Mouse (Mus musculus) megakaryocyte, adult 5-6 weeks (primary cell): ENCODE results near the gene Med23. TPM values are rescaled to one million over a fixed set of nuclear protein-coding genes. Genes with fewer than 3 reads are reported as not detected.

Experiments used
- ATAC-seq: 2 replicates; pipeline ENCODE4 v1.8.0; 2016; ENCODE audit warnings: mild to moderate bottlenecking, inconsistent platforms; ENCODE audit not compliant: poor library complexity, severe bottlenecking
- total RNA-seq, 2 experiments: library from RNA; stranded (forward) in 1 of 2; stranded (reverse) in 1 of 2; fragments of 153-499, 151-499 nt in 1 of 2; fragments of 221-1000, 200-1000 nt in 1 of 2; gene quantifications; 2 replicates each; pipeline versions ENCODE4 v1.2.3 to v1.2.4; 2015 to 2017

The Med23 gene
- total RNA-seq (2015) (11.6 and 12.1 TPM in 2 replicates), total RNA-seq (2017) (24.2 and 24.8 TPM in 2 replicates)

- ATAC-seq = peak; percentile 99
Measured at GRCm38 (mm10) chr10:24869760-24870290, at the start of gene Med23. Gene Med23 (plus strand): TSS chr10:24869986.

DNA sequence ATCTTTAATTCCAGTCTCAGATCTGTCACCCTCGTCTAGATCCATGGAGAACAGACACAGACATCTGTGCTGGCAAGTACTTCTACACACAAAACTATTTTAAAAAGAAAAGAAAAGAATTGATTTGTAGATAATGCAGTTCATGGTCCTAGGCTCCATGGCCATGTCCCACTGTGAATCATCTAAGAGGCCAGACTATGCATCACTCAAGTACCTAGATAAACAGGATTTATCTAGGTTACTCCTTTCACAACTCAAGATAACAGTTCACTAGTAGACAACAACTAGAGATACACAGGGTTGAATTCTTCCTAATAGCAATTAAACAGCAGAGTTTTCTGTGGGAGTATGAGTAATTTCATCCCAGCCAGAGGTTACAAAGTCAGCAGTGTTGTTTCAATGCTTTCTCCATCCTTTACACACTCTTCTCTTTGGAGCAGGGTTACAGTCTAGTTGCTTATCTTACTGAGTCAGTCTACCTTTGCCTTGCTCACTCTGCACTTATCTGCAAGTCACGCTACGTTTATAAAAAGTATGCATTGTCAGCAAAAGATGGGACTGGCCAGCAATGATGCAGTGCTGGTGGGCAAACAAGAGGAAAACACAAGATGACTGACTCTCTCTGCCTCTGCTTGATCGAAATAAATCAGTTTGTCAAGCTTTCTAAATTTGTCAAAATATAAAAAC is 47.7 kb upstream of the Med23 start:
- no peak for ATAC-seq

- ATAC-seq = no peak
Measured at GRCm38 (mm10) chr10:24822842-24823241, 46.9 kb upstream of the Med23 start.

DNA sequence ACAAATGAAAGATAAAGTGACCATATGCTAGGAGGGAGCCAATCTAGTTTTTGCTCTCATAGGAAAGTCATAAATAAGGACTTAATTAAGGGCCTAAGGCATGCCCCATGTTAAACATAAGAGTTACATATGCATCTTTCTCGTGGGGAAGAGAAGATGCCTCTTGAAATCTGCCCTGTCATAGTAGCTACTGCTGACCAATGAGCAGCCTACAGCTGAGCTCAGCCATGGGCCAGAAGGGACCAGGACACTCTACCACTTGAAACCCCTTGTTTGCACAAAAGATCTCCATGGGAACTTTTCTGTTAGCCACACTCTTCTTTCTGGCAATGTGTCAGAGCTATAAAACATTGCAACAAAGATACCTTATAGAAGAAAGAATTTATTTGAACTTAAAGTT is 46.5 kb upstream of the Med23 start:
- no peak for ATAC-seq

- peak; percentile 92 for ATAC-seq
Measured at GRCm38 (mm10) chr10:24823697-24824535, 45.9 kb upstream of the Med23 start.

GRCm38 (mm10) chr10:24824621-24825020 is 45.2 kb upstream of the Med23 start:
- ATAC-seq = no peak

GRCm38 (mm10) chr10:24825456-24826081 is 44.2 kb upstream of the Med23 start:
- no peak for ATAC-seq

DNA sequence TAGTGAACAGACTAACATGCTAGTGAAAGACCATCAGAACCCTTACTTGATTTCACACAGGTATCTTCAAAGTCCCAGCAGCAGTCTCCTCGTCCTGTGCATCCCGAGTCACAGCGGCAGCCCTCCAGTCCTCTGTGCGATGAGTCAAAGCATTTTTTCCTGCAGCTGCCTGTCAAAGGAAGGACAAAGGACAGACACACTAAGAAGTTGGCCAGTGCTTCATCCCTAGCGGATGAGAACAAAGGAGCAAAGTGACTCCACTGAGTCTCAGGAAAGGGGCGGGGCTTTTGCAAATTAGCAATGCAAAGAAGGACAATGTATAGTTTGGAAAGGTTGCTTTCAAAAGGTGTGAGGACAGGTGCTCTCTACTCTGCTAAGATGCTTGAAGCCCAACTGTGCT is 43.7 kb upstream of the Med23 start:
- no peak for ATAC-seq

DNA sequence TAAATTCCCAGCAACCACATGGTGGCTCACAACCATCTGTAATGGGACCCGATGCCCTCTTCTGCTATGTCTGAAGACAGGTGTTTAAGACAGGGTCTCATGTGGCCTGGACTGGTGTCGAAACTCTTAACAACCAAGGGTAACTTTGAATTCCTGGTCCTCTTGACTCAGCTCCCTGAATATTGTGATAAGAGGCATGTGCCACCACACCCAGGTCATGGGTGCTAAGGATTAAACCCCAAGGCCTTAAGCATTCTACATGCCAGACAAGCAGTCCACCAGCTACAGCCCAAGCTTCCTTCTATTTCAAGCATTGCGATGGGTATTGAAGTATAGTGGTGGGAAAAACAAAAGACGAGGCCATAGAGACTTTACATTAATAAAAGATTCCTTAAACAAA is 41.6 kb upstream of the Med23 start:
- no peak for ATAC-seq

DNA sequence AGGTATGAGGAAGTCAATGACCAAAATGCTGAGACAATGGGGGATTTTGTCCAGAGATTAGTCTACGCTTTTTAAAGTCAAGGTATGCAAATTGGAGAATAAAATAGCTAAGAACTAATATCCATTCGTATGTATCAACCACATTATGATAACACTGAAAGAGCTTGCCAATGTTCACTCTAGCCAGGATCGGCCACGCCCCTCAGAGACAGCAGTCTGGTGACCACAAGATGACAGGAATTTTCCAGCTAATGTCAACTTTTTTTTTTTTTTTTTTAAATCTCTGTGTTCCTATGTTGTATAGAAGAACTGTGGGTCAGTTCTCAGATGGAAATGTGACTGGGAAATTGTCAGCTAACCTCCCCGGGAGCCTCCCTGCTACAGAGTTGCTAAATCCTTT is 39.3 kb upstream of the Med23 start:
- ATAC-seq = no peak

DNA sequence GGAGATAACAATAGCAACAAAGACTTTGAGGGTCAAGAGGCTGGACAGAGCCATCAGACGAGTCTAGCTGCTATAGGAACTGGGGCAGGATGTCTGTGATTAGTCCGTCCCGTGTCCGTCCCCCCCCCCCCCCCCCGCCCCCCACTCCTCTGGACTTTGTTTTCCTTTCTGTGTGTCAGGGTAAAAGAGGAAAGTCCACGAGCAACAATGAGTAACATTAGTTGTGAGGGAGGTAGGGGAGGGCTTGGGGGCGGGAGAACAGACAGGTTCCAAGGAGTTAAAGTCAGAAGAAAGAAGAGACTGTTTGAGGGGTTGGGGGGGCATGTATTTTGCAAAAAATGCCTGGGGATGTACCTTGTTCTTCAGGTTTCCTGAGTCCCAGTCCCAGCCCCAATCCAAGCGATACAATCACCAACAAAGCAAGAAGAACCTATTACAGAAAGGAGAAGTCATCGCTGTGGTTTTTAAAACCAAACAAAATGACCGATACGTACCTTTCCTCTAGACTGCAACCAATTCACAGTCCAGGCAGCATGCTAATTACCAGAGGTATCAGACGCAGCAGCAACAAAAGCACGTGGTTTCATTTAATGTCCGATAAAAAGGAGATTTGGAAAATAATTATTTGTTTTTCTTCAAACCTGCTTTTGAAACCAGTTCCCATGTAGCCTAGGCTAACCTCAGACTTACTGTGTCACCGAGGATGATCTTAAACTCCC is 38.2 kb upstream of the Med23 start:
- ATAC-seq = no peak

DNA sequence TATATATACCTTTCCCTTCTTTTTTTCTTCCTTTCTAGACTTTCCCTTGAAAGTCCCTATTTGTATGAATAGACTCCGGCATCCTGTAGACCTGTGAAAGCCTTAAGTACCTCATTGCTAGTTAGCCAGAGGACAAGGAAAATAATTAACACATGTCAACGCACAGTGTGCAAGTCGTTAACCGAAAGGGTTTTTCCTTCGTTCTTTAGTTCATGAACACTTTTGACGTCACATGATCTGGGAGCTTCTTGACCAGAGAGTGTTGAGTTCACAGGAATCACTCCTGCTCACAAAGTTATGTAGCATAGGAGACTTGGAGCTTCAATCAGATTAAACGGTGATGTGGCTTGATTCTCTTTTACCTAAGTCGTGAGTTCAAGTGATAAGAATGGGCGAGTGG is 37.5 kb upstream of the Med23 start:
- no peak for ATAC-seq

- ATAC-seq = no peak
Measured at GRCm38 (mm10) chr10:24834634-24835371, 35.0 kb upstream of the Med23 start.

- ATAC-seq = no peak
Measured at GRCm38 (mm10) chr10:24835702-24836342, 34.0 kb upstream of the Med23 start.

DNA sequence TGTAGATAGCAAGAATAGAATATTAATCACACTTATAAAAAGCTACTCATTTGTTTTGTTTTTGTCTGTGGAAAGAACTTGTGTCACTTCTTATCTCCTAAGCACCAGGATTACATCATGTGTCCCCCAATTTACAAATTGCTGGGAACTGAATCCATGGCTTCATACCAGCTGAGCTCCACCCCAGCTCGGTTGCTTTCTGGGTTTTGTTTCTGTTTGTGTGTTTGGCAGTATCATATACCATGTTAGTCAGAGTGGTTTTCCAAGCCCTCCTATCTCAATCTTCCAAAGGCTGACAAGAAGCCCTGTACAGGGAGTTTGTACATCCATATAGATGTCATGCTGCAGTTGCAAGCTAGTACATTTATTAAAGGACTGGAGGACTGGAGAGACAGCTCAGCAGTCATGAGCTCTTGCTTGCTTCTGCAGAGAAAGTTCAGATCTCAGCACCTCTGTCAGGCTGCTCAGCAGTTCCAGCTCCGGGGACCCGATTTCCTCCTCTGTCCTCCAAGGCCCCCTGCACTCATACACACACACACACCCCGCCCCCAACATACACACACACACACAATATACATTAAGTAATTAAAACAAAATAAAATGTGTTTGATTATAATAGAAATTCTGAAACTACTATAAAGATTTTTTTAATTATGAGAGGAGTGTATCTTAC is 33.3 kb upstream of the Med23 start:
- ATAC-seq = no peak

- no peak for ATAC-seq
Measured at GRCm38 (mm10) chr10:24840795-24841194, 29.0 kb upstream of the Med23 start.

DNA sequence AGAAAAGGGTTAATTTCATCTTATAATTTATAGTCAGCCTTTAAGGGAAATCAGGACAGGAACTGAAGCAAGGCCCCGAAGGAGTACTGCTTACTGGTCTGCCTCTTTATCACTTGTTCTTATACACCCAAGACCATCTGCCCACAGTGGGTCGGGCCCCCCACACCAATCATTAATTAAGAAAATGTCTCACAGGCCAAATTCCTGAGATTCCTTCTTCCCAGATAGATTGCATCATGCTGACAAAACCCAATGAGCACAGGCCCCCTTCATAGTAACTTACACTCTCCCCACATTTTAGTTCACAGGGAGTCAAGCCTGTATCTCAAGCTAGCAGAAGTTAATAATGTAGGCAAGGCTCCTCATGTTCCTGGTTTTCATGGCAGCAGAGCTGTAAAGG is 27.8 kb upstream of the Med23 start:
- no peak for ATAC-seq

GRCm38 (mm10) chr10:24842676-24843075 is 27.1 kb upstream of the Med23 start, which contains the start of gene Enpp3:
Gene Enpp3 (minus strand): TSS chr10:24842823.
- no peak for ATAC-seq

GRCm38 (mm10) chr10:24863146-24863545 is 6.6 kb upstream of the Med23 start:
- no peak for ATAC-seq
